Mouse (Mus musculus): Measurements from ENCODE around the gene B4galt7. TPM values are rescaled to one million over a fixed set of nuclear protein-coding genes. Genes with fewer than 3 reads are reported as not detected.
"Not testable (repeated sequence)": the region's sequence is repeated elsewhere in the genome, so short reads cannot be mapped to it uniquely, and the experiment has no call there.

B4galt7 gene
- polyA plus RNA-seq, 1 experiment from 2014 or later, result 44.8 TPM

DNA sequence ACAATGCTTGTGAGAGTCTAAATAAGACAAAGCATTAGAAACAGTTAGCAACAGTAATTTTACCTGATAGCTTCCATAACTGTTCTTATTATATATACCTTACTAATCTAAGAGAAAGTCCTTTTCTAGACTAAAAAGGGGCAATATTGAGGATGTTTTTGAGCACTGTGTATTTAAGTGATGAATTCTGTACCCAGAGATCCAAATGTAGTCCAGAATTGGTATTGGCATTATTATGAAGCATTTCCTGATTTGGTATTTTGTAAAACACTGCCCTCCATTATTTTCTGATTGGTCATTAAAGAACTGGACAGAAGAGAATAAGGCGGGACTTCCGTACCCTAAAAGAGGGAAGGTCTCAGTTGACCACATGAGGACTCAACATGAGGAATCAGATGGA lies 26.3 kb upstream of the B4galt7 start, which contains the start of gene Tmed9:
Gene Tmed9 (plus strand): TSS at position 301 of the 400 bp plus-strand sequence.
- no peak within 1 kb of the TSS for H3K9ac ChIP-seq
- H3K4me2 ChIP-seq, result no peak within 1 kb of the TSS
- ATAC-seq (ENCODE audit: low FRiP score), result no peak
- H3K27ac ChIP-seq, result no peak within 1 kb of the TSS
- H3K9me3 ChIP-seq, result no peaks in the 10 kb centered on the region
- no peaks in the 10 kb centered on the region for H3K27me3 ChIP-seq
- H3K4me1 ChIP-seq (replicated peaks), result peaks cover 26% of the 10 kb centered on the region
- H3K4me3 ChIP-seq, result no peak within 1 kb of the TSS
- 95% methylated on average over 2 of the region's 2 CpGs for WGBS
- H3K36me3 ChIP-seq, result no peaks in the 10 kb centered on the region

DNA sequence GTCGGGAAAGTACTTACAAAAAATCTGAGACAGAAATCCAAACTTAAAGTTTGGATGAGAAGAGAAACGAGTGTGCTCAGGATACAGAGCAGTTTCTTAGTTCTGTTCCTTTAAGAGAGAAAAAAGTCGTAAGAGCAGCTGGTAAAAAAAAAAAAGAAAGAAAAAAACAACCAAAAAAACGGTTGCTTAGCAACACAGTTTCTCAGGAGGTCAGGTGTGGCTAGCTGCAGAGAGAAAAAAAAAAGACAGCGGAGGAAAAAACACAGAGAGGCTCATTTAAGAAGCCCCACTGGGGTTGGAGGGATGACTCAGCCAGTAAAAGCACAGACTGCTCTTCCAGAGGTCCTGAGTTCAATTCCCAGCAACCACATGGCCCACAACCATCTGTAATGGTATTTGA lies 25.4 kb upstream of the B4galt7 start:
- H3K27me3 ChIP-seq, result no peaks in the 10 kb centered on the region
- peaks cover 17% of the 10 kb centered on the region for H3K4me1 ChIP-seq (replicated peaks)
- no peak overlapping the region for H3K9ac ChIP-seq
- 74% methylated on average over 5 of the region's 5 CpGs for WGBS
- no peak overlapping the region for H3K4me3 ChIP-seq
- no peaks in the 10 kb centered on the region for H3K36me3 ChIP-seq
- no peak overlapping the region for H3K27ac ChIP-seq
- H3K9me3 ChIP-seq, result no peaks in the 10 kb centered on the region
- ATAC-seq (ENCODE audit: low FRiP score), result no peak
- no peak overlapping the region for H3K4me2 ChIP-seq

GRCm38 (mm10) chr13:55575932-55576331 lies 23.8 kb upstream of the B4galt7 start:
- Histone ChIP-seq H3K36me3 (no peaks in the 10 kb centered on the region), H3K4me3 (no peak overlapping the region), H3K27ac (no peak overlapping the region), H3K27me3 (no peaks in the 10 kb centered on the region), H3K4me2 (no peak overlapping the region), H3K4me1 (replicated peaks) (peaks cover 9% of the 10 kb centered on the region), H3K9ac (no peak overlapping the region), H3K9me3 (no peaks in the 10 kb centered on the region)
- WGBS, result 65% methylated on average over 5 of the region's 5 CpGs
- no peak for ATAC-seq (ENCODE audit: low FRiP score)

- not testable (repeated sequence) for H3K4me2 ChIP-seq; H3K9ac ChIP-seq; H3K36me3 ChIP-seq; H3K9me3 ChIP-seq; H3K27ac ChIP-seq; H3K27me3 ChIP-seq; H3K4me3 ChIP-seq; H3K4me1 ChIP-seq (replicated peaks); ATAC-seq (ENCODE audit: low FRiP score)
- WGBS, result 96% methylated on average over 7 of the region's 7 CpGs
Measured at GRCm38 (mm10) chr13:55576872-55577271, 22.8 kb upstream of the B4galt7 start.

DNA sequence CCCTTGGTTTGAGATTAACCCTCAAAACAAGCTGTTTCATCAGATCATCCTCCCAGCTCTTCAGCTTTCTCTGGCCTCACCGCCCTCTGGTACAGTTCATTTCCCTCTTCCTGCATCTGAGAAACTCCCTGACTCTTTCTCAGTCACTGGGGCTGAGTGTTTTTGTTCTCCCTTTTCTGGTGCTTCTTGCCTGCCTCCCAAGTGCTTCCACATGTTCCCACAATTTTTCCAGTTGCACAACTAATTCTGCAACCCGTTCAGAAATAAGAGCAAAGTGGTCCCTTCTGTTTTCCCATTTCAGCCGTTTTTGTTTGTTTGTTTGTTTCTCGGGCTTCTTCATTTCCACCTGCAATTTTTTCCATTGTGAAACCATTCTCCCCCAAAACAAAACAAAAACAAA lies 21.6 kb upstream of the B4galt7 start:
- Histone ChIP-seq H3K4me3 (no peak overlapping the region), H3K27me3 (no peaks in the 10 kb centered on the region), H3K9me3 (no peaks in the 10 kb centered on the region), H3K27ac (no peak overlapping the region), H3K4me2 (no peak overlapping the region), H3K4me1 (replicated peaks) (no peaks in the 10 kb centered on the region), H3K36me3 (no peaks in the 10 kb centered on the region), H3K9ac (no peak overlapping the region)
- 87% methylated on average over 4 of the region's 4 CpGs for WGBS
- ATAC-seq (ENCODE audit: low FRiP score), result no peak

DNA sequence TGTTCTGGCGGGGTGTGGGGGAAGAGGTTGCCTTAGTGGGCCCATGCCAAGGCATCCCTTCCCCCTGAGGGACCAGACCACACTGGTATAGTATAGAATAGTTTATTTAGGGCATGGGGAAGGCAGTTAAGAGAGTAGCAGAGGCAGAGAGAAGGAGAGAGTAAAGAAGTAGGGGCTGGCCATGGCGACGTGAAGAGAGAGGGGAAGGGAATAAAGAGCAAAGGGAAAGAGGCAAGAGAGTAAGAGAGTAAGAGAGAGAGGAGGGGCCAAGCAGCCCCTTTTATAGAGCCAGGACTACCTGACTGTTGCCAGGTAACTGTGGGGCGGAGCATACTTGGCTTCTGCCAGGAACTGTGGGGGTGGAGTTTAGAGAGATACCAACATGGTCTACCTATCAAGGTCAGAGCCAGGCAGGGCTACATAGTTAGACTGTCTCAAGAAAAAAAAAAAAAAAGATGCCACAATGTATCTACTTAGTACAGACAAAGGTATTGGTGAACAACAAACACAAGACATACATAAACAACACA lies 7.7 kb upstream of the B4galt7 start:
- ATAC-seq (ENCODE audit: low FRiP score), result no peak
- no peak overlapping the region for H3K9ac ChIP-seq
- peaks cover 25% of the 10 kb centered on the region for H3K36me3 ChIP-seq
- peaks cover 14% of the 10 kb centered on the region for H3K4me1 ChIP-seq (replicated peaks)
- H3K9me3 ChIP-seq, result no peaks in the 10 kb centered on the region
- no peak overlapping the region for H3K27ac ChIP-seq
- H3K4me3 ChIP-seq, result no peak overlapping the region; the same call in 1 of the 2 replicates
- H3K4me2 ChIP-seq, result no peak overlapping the region
- WGBS, result 79% methylated on average over 4 of the region's 4 CpGs
- peaks cover 17% of the 10 kb centered on the region for H3K27me3 ChIP-seq

GRCm38 (mm10) chr13:55592512-55593253 lies 7.0 kb upstream of the B4galt7 start:
- ATAC-seq (ENCODE audit: low FRiP score), result peak; percentile 98
- peak overlapping the region; percentile 83 for H3K27ac ChIP-seq
- H3K27me3 ChIP-seq, result peaks cover 17% of the 10 kb centered on the region
- 4% methylated on average over 29 of the region's 29 CpGs for WGBS
- H3K36me3 ChIP-seq, result peaks cover 31% of the 10 kb centered on the region
- peak overlapping the region; percentile 81 for H3K4me2 ChIP-seq
- H3K9ac ChIP-seq, result peak overlapping the region; percentile 91
- H3K4me1 ChIP-seq (replicated peaks), result peaks cover 14% of the 10 kb centered on the region
- H3K9me3 ChIP-seq, result no peaks in the 10 kb centered on the region
- H3K4me3 ChIP-seq, result peak overlapping the region; percentile 80

DNA sequence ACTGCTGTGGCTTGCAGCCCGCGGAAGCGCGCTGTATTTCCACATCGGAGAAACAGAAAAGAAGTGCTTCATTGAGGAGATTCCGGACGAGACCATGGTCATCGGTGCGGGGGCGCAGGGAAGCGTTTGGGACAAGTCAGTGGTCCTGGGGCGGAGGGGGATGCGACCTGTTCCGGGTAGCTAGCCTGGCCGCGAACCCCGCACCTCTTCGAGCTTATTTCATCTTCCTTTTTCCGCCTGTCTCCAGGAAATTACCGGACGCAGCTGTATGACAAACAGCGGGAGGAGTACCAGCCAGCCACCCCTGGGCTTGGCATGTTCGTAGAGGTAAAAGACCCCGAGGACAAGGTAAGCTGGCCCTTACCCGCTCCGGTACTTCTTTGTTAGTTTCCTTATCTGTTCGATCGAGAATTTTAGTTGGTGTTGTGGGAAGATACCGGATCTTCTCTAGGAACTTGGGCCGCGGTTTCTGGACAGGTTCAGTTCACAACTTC lies 6.4 kb upstream of the B4galt7 start:
- Histone ChIP-seq H3K36me3 (peaks cover 37% of the 10 kb centered on the region), H3K27ac (peak overlapping the region; percentile 82), H3K9ac (peak overlapping the region; percentile 91), H3K9me3 (no peaks in the 10 kb centered on the region), H3K4me2 (peak overlapping the region; percentile 81), H3K4me3 (peak overlapping the region; percentile 80), H3K4me1 (replicated peaks) (peaks cover 14% of the 10 kb centered on the region), H3K27me3 (peaks cover 17% of the 10 kb centered on the region)
- WGBS, result under 1% methylated on average over 31 of the region's 31 CpGs
- ATAC-seq (ENCODE audit: low FRiP score), result peak; percentile 46

DNA sequence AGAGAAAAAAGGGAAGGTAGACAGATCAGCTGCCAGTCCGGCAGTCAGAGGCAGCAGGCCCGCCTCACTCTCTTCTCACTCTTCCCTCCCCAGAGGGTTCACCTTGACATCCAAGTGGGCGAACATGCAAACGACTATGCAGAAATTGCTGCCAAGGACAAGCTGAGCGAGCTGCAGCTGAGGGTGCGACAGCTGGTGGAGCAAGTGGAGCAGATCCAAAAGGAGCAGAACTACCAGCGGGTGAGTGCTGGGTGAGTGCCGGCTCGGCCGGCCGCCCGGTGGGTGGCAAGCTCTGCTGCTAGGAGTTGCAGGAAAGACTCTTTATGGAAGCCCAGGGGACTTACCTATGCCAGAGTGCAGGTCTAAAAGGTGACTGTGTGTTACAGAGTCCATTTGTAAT lies 4.3 kb upstream of the B4galt7 start:
- 85% methylated on average over 12 of the region's 12 CpGs for WGBS
- ATAC-seq (ENCODE audit: low FRiP score), result no peak
- peaks cover 21% of the 10 kb centered on the region for H3K4me1 ChIP-seq (replicated peaks)
- no peak overlapping the region for H3K27ac ChIP-seq
- peaks cover 39% of the 10 kb centered on the region for H3K36me3 ChIP-seq
- H3K9ac ChIP-seq, result no peak overlapping the region
- H3K9me3 ChIP-seq, result no peaks in the 10 kb centered on the region
- H3K27me3 ChIP-seq, result peaks cover 10% of the 10 kb centered on the region
- no peak overlapping the region for H3K4me3 ChIP-seq
- H3K4me2 ChIP-seq, result no peak overlapping the region

- WGBS, result 98% methylated on average over 12 of the region's 12 CpGs
- Histone ChIP-seq H3K36me3 (peaks cover 39% of the 10 kb centered on the region), H3K4me1 (replicated peaks) (peaks cover 31% of the 10 kb centered on the region), H3K27me3 (peaks cover under 1% of the 10 kb centered on the region; the same call in 1 of the 2 replicates), H3K4me2 (no peak overlapping the region), H3K9me3 (no peaks in the 10 kb centered on the region), H3K9ac (no peak overlapping the region), H3K4me3 (no peak overlapping the region), H3K27ac (no peak overlapping the region)
- no peak for ATAC-seq (ENCODE audit: low FRiP score)
Measured at GRCm38 (mm10) chr13:55596802-55597201, 2.9 kb upstream of the B4galt7 start.

- H3K9ac ChIP-seq, result peak overlapping the region; percentile 93
- H3K36me3 ChIP-seq, result peaks cover 48% of the 10 kb centered on the region
- H3K27me3 ChIP-seq, result no peaks in the 10 kb centered on the region
- peak overlapping the region; percentile 87 for H3K27ac ChIP-seq
- H3K4me3 ChIP-seq, result peak overlapping the region; percentile 93
- H3K4me1 ChIP-seq (replicated peaks), result peaks cover 29% of the 10 kb centered on the region
- H3K4me2 ChIP-seq, result peak overlapping the region; percentile 78
- WGBS, result 24% methylated on average over 9 of the region's 9 CpGs
- ATAC-seq (ENCODE audit: low FRiP score), result no peak
- no peaks in the 10 kb centered on the region for H3K9me3 ChIP-seq
Measured at GRCm38 (mm10) chr13:55600657-55601056, 961 bp downstream of the B4galt7 start.

- 11% methylated on average over 3 of the region's 3 CpGs for WGBS
- no peak overlapping the region for H3K27ac ChIP-seq
- no peak for ATAC-seq (ENCODE audit: low FRiP score)
- H3K4me1 ChIP-seq (replicated peaks), result peaks cover 29% of the 10 kb centered on the region
- peak overlapping the region; percentile 78 for H3K4me2 ChIP-seq
- no peaks in the 10 kb centered on the region for H3K9me3 ChIP-seq
- no peak overlapping the region for H3K9ac ChIP-seq
- no peak overlapping the region for H3K4me3 ChIP-seq
- H3K36me3 ChIP-seq, result peaks cover 48% of the 10 kb centered on the region
- no peaks in the 10 kb centered on the region for H3K27me3 ChIP-seq
Measured at GRCm38 (mm10) chr13:55601611-55602010, 1.9 kb downstream of the B4galt7 start.

- 96% methylated on average over 3 of the region's 3 CpGs for WGBS
- no peak for ATAC-seq (ENCODE audit: low FRiP score)
- Histone ChIP-seq H3K27me3 (no peaks in the 10 kb centered on the region), H3K9ac (no peak overlapping the region), H3K27ac (no peak overlapping the region), H3K4me3 (no peak overlapping the region), H3K9me3 (no peaks in the 10 kb centered on the region), H3K4me2 (no peak overlapping the region), H3K4me1 (replicated peaks) (peaks cover 25% of the 10 kb centered on the region), H3K36me3 (peaks cover 60% of the 10 kb centered on the region)
Measured at GRCm38 (mm10) chr13:55604606-55605005, 4.9 kb downstream of the B4galt7 start.

Data from hindbrain, embryonic 13.5 days (tissue).